Mouse (Mus musculus) cerebellum, adult 2 months (tissue): Measurements from ENCODE around the gene Coq8b.

Source experiments
- CTCF ChIP-seq: fragments of 200-500 bp; IDR thresholded peaks from 2 replicates; pipeline ENCODE4 v1.5.1; 2011; ENCODE audit warnings: low read depth, mild to moderate bottlenecking, control low read depth, low read length, moderate library complexity, borderline replicate concordance; ENCODE audit not compliant: insufficient read depth
- POLR2A ChIP-seq: fragments of 200-500 bp; IDR thresholded peaks from 2 replicates; pipeline ENCODE4 v1.6.1; 2011; ENCODE audit warnings: low read length, control low read depth, borderline replicate concordance; ENCODE audit not compliant: insufficient read depth

- TF ChIP-seq POLR2A = no peak
- TF ChIP-seq CTCF = no peak
Observed at GRCm38 (mm10) chr7:27197634-27198033, 35.2 kb upstream of the Coq8b start.
